Mouse (Mus musculus): ENCODE results near the gene Scn5a.

Scn5a gene

DNA sequence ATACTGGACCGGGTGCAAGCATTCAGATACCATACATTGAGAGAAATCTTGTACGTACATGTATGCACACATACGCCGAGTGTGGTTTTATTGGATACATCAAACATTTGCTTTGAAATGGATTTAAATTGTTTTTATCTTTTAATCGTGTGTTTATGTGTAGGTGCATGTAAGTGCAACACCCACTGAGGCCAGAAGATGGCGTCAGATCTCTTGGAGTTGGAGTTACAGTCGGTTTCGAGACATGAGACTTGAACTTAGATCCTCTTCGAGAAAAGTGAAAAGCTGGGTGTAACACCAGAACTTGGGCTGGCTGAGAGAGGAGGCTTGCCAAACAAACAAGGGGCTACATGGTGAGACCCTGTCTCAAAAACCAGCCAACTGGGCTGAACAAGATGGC lies 75.2 kb downstream of the Scn5a start:
- no peak for DNase-seq

DNA sequence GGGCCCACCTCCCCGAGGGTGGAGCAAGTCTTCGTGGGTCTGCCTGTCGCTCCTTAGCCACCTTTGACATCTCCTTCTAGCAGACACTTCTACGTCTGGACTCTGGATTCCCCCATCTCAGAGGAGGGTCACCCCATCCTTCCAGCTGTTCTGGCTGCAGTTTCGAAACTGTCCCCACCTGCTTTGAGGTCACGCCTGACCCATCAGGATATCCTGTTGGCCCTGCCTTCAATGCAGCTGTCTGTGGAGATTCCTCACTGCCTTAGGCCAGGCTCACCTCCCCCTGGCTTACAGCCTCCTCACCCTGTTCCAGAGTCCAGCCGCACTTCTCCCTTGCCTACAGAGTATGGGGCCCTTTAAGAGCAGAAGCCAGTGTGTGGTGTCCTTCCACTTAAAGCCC lies 79.9 kb downstream of the Scn5a start:
- no peak for DNase-seq

DNA sequence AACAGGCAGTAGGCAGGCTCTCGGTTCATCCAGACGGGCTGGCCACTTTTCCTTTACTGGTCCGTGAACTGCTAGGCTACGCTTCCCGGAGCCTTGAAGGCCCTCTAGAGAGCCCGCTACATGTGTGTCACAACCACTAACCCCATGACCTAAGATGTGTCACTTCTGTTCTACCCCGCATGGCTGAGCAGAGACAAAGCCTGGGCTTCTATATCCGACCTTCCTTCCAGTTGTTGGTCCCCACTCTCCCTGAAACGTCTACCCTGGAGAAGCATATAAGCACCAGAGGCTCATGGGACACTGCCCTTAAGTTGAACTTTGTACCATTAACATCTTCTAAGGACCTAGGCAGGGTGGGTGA lies 80.6 kb downstream of the Scn5a start:
- no peak for DNase-seq

DNA sequence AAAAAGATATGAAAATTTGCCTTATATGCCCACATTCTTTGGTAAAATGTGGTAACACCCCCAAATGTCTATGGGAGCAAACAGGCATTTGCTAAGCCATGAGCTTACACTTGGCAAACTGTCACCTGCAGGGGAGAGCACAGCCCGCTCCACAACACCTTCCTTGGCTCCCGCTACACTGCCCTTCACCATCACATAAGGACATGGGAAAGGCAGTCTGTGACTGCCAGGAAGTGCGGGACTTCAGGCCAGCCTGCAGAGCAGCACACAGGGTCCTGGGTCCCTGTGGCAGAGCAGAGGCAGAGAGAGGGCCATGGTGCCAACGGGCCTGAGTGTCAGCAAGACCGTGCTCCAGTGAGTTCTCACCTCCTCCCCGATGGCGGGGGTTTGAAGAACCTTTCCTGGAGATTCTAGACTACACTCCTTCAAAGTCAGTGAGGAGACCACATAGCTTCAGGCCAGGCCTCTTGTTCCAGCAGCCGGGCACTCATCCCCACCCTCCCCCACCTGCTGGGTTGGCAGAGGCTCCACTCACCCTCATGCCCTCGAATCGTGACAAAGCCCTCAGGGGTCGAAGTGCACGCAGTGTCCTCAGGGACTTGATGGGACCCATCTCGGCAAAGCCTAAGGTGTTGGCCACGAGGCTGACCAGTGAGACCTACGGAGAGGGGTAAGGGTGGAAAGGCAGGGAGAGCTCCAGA lies 81.1 kb downstream of the Scn5a start:
- no peak for DNase-seq

DNA sequence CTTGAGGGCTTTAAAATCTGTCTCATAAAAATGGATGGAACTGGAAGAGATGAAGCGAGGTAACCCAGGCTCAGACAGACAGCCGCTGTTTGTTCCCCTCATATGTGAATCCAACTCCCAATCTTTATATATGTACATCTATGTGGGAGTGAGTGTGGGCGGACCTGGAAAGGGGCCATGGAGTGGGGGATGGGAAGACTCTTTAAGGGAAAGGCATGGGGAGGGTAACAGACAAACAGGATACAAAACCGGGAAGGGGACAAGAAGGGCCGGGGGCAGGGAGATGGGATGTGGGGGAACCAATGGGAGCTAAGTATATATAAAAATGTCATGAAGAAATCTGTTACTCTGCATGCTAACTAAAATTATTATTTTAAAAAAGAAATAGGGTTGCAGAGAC lies 81.9 kb downstream of the Scn5a start:
- no peak for DNase-seq

- DNase-seq: no peak
These were observed 82.5 kb downstream of the Scn5a start for GRCm38 (mm10) chr9:119496354-119496753.

DNA sequence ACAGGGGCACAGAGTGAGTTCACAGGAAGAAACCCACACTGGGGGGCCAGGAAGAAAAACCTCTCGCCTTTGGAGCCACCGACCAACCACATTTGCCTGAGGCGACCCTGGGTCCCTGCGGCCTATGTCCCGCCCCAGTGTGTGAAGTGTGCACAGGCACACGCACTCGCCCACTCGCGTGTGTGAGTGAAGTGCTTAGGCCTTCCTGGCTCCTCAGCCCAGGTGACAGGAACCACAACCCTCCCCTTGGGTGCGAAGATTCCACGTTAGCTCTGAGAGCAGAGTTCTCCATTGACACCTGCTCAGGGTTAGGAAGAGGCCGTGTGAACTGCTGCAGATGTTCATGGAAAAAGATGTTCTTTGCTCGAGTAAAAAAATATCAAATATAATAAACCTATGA lies 93.9 kb downstream of the Scn5a start:
- no peak for DNase-seq

- no peak for DNase-seq
These were observed 94.4 kb downstream of the Scn5a start for GRCm38 (mm10) chr9:119484420-119484819.

GRCm38 (mm10) chr9:119483554-119484353 lies 95.1 kb downstream of the Scn5a start:
- DNase-seq: no peak

GRCm38 (mm10) chr9:119481612-119482011 lies 97.2 kb downstream of the Scn5a start:
- no peak for DNase-seq

DNA sequence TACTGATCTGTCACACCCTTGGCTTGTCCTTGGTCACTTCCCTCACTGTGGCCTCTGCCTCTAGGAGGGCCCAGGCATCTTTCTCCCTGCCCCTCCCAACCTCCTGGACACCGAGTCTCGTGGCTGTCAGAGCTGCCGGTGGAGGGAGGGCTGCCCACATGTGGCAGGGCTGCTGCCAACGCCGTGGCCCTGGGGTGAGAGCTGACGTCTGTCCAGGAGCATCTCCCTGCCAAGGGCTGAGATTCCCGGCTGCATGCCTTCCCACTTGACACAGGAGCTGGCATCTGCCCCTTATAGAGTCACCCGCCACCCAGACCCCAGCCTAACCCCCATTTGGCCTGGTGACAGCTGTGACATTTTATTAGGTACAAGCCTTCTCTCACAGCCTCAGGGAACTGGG lies 99.5 kb downstream of the Scn5a start:
- DNase-seq: no peak

- no peak for DNase-seq
These were observed 100.5 kb downstream of the Scn5a start for GRCm38 (mm10) chr9:119478345-119478744.

GRCm38 (mm10) chr9:119477754-119478153 lies 101.1 kb downstream of the Scn5a start:
- no peak for DNase-seq

DNA sequence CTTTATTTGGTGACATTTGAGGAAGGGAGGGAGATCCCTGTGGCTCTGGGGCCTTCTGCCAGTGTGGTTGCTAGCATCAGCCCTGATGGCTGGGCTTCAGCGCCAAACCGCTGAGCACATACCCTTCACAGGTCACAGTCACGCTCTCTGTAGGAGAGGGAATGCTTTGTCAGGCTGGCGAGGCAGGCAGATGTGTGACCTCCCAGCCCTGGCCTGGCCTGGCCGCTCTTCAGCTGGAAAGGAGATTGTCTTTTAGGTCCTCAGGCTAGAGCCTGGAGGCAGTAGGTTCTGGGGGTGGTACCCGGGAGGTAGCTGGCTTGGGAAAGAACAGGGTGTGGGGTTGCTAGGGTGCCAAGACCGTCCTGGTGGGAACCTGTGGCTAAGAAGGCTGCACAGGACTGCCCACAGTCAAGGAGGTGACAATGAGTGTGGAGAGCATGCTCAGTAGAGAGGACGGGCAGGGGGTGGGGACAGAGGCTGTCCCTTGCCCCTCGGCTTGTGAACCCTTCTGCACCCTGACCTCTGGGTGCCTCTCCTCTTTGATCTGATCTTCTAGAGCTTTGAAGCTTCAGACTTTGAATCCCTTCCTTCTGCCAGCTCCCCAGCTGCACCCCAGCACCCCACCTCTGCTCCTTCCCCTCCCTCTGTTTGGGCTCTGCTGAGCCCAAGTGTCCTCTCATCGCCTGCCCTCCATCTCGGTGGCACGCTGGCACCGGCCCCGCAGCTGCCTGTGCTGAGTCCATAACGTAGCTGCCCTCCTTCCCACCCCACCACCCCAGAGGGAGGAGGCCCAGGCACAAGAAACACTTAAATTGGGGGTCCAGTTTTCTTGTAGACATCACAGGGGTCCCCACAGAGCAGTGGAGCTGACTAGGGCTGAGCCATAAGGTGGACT lies 103.9 kb downstream of the Scn5a start:
- no peak for DNase-seq

DNA sequence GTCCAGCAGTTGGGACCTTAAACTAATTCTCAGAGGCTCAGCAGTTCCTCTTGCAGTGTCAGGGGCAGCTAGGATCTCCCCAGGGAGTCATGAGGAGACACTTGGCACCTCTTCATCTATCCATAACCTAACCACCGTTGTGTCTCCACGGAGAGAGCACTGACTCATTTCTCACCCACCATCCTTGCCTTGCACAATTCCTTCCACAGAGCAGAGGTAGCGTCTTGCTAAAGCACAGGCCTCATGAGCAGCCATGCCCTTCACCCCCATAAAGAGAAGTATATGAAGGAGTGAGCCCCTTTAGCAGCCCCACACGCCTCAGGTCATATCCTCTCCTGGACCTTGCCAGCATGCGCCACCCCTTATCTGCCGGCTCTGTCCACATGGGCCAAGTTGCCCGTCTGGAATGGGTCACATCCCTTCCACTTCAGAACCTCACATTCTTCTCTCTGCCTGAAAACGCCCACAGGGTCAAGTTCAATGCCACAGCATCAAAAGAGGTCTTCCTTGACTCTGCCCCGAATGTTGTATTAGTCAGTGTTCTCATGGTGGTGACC lies 105.1 kb downstream of the Scn5a start:
- no peak for DNase-seq

DNA sequence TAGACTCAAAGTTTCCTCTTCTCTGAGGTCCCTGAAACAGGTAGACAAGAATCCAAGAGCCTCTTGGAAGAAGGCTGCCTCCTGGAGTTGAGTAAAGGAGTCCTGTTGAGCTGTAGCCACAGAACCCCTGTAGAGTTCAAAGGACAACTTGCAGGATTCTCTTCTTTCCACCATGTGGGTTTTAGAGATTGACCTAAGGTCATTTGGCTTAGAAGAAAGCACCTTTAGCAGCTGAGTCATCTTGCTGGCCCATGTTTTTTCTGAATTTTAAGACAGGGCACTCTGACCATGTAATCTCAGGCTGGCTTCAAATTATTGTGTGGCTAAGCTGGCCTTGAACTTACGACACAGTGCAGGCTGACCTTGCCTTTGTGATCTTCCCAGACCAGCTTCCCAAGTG lies 105.8 kb downstream of the Scn5a start:
- no peak for DNase-seq

DNA sequence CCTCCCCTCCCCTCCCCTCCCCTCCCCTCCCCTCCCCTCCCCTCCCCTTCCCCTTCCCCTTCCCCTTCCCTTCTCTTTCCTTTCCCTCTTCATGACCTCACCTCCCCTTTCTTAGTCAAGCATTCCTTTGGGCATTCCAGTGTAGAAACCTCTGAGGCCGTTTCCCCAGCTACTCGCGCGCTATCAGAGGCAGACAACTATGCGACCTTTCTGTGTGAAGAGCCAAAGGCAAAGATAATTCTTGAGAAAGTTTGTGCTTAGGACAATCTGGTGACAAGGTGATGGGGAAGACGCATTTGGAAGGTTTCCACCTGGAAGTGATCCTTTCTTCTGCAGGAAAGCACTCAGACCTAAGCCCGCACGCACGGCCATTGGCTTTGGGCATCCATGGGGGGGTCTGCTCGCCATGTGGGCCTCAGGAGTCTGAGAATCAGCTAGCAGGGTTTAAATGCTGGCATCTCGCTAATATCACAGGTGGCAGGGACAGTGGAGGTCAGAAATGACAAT lies 106.4 kb downstream of the Scn5a start:
- DNase-seq: no peak

DNA sequence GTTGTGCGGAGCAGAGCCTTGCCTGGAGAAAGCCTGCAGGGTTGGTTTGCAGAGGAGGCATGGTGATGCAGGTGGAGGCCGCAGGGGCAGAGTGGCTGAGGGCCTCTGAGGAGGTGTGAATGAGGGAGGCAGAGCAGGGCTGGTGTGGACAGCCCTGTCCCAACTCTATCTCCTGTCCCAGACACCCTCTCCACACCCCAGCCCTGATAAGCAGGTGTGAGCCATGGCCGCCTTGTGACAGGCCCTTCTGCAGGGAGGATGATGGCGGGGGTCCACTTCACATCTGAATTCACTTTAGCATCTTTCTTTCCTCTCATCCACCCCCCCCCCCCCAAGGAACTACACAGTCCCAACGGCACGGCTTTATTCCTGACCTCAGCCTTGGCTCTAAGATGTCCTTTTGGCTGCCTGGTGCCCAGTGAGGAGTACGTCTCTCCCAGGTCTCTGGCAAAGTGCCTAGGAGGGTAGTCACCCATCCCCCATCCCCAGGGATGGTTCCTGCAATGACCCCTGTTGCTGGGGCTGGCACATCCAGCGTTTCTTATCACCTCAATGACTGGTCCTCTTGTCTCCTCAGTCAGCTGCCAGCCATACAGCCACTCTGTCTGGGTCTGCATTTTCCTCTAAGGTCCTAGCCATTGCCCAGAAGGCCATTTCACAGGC lies 109.0 kb downstream of the Scn5a start:
- DNase-seq: no peak

DNA sequence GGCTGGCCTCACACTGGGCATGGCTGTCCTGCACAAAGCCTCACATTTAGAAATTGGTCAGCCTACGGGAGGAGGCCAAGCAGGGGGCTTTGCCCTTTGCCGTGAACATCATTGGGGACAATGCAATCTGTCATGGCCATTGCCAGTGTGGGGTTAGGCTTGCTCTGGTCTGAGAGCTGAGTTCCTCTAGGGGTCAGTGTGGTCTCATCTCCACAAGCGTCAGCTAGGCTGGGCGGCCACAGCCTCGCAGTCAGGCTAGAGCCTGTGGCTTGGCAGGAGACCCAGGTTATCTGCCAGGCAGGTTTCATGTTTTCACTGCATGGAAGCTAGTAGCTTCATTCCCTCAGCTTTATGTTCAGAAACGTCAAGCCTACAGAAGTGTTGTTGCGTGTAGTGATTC lies 113.2 kb downstream of the Scn5a start:
- DNase-seq: no peak

- DNase-seq: no peak
These were observed 113.8 kb downstream of the Scn5a start for GRCm38 (mm10) chr9:119465056-119465455.

DNA sequence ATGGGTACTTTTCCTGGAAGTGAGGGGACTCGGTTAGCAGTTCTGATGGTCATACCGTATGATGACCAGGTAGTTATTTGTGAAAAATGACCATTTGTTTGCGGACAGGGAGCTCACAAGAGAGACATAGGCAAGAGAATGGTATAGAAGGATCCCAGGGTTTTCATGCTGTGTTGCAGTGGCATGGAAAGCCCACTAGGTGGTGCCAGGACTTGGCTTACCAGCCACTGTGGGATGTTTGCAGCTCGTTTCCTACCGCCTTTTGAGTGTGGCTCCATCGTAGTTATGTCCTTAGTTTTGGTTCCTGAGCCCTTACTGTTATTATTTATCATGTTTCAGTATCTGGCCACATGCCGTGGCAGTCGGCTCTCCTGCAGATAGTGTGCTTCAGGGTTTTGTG lies 118.4 kb downstream of the Scn5a start:
- DNase-seq: peak; percentile 29 to 45

DNA sequence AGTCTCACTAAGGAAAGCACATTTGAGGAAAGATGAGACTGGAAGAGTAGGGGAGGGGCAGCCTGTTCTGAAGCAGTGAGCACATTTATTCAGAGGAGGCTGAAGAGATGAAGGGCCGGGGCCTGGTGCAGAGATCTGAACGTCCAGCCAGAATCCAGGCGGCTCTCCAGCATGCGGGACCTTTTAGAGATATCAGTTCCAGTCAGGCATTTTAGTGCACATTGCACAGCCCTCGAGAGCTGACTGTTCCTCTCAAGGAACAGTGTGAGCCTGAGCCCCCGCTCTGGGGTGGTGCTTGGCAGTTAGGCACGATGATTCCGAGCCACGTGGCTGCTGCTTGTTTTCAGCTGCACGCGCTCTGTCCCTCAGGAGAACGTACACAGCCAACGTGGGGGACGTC lies 121.7 kb downstream of the Scn5a start:
- no peak for DNase-seq
